16 mouse cellular contexts compared by ENCODE assay signal in the genomic region with DNA sequence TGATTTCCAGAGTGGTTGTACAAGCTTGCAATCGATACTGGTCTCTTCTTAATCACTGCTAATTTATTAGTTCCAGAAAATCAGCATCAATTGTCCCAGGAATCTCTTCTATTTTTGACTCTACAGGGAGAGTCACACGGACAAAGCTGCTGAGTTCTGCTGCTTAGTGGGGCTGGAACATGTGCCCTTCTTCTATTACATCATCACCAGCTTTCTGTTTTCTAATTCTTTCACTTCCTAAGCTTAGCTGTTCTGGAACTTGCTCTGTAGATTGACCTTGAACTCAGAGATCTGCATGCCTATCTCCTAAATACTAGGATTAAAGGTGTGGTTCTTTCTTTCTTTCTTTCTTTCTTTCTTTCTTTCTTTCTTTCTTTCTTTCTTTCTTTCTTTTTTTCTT.
"Had no signal": no experiment of that assay in that cellular context is flagged by ENCODE, and none has a peak within 500 bp of the region (broad histone marks: within the 10 kb centered on the region; RNA-seq: fewer than 3 reads in every experiment).

No protein-coding gene starts in this region.

- H3K27ac ChIP-seq: neural tube, embryonic 13.5 days; neural tube, embryonic 15.5 days; stomach, embryonic 15.5 days; stomach, postnatal 0 days had no signal

- H3K27me3 ChIP-seq: neural tube, embryonic 13.5 days; neural tube, embryonic 15.5 days; stomach, embryonic 15.5 days had no signal

- H3K36me3 ChIP-seq: neural tube, embryonic 13.5 days; neural tube, embryonic 15.5 days; stomach, embryonic 15.5 days had no signal

- H3K4me1 ChIP-seq: neural tube, embryonic 13.5 days; neural tube, embryonic 15.5 days; stomach, embryonic 15.5 days had no signal

- H3K9me3 ChIP-seq: neural tube, embryonic 15.5 days; stomach, embryonic 15.5 days had no signal

- H3K4me2 ChIP-seq: neural tube, embryonic 13.5 days; neural tube, embryonic 15.5 days; stomach, embryonic 15.5 days had no signal

- DNase-seq: retina, postnatal 1 day; right cerebral cortex, adult 18-20 months; right cerebral cortex, postnatal 14 days; right cerebral cortex, postnatal 25 days; right cerebral cortex, postnatal 4 days; spleen, adult 18-20 months; thymus, adult 18-20 months; thymus, adult 2 months; thymus, postnatal 14 days; thymus, postnatal 25 days; thymus, postnatal 36 days; thymus, postnatal 4 days had no signal

- H3K9ac ChIP-seq: neural tube, embryonic 13.5 days; neural tube, embryonic 15.5 days; stomach, embryonic 15.5 days had no signal

- H3K4me3 ChIP-seq: neural tube, embryonic 13.5 days; neural tube, embryonic 15.5 days; stomach, embryonic 15.5 days had no signal
